Mouse (Mus musculus) lung, embryonic 14.5 days (tissue): Measurements from ENCODE around the gene Atp8b2. TPM values are rescaled to one million over a fixed set of nuclear protein-coding genes. Genes with fewer than 3 reads are reported as not detected.
A peak's percentile ranks its signal among the peaks of the same experiment; 100 is the strongest.

Source experiments
- ATAC-seq: fragments of 200-750 bp; cut with Nextera tagmentation; 2 replicates; pipeline ENCODE4 v1.8.0; 2017; ENCODE audit warnings: mild to moderate bottlenecking, moderate TSS enrichment, moderate library complexity; ENCODE audit not compliant: insufficient read depth
- DNase-seq: peaks from one replicate; pipeline ENCODE4 v3.0.0-alpha.2; 2015
- H3K27ac ChIP-seq: fragments of 300-500 bp; sonication (generic); 2 replicates; pipeline ENCODE4 v1.5.1; 2014; ENCODE audit warnings: low read depth, mild to moderate bottlenecking, moderate library complexity
- H3K27me3 ChIP-seq: fragments of 300-500 bp; sonication (generic); 2 replicates; pipeline ENCODE4 v1.6.1; 2014; ENCODE audit warnings: low read length, control low read depth; ENCODE audit not compliant: insufficient read depth
- H3K36me3 ChIP-seq: fragments of 300-500 bp; sonication (generic); 2 replicates; pipeline ENCODE4 v1.6.1; 2014; ENCODE audit warnings: control low read depth; ENCODE audit not compliant: insufficient read depth
- H3K4me1 ChIP-seq: fragments of 300-500 bp; sonication (generic); 2 replicates; pipeline ENCODE4 v1.6.1; 2014; ENCODE audit warnings: antibody characterized with exemption, control low read depth; ENCODE audit not compliant: insufficient read depth
- H3K4me2 ChIP-seq: fragments of 300-500 bp; sonication (generic); 2 replicates; pipeline ENCODE4 v1.6.1; 2014; ENCODE audit warnings: mild to moderate bottlenecking
- H3K4me3 ChIP-seq: fragments of 300-500 bp; sonication (generic); 2 replicates; pipeline ENCODE4 v1.5.1; 2014; ENCODE audit warnings: low read depth, low read length
- H3K9ac ChIP-seq: fragments of 300-500 bp; sonication (generic); 2 replicates; pipeline ENCODE4 v1.6.1; 2014
- H3K9me3 ChIP-seq: fragments of 300-500 bp; sonication (generic); 2 replicates; pipeline ENCODE4 v1.6.1; 2016; ENCODE audit warnings: low read depth, low read length, control low read depth
- CTCF ChIP-seq: IDR thresholded peaks from 2 replicates; pipeline ENCODE4 v1.5.1; 2016; ENCODE audit warnings: antibody characterized with exemption, low read depth
- WGBS: fragments of 180-500 bp; shearing (Covaris S2); extraction: QIAGEN DNeasy Blood & Tissue Kit; methylation state at CpG from one replicate; pipeline ENCODE4 v1.1.7; 2014; 5-methylcytosine and 5-hydroxymethylcytosine counted together
- microRNA-seq: library from miRNA; unstranded; fragments of <30 nt; microRNA quantifications from one replicate; pipeline ENCODE4, GENCODE M21; 2016; ENCODE audit warnings: borderline number of aligned reads
- polyA plus RNA-seq: library from polyadenylated mRNA; unstranded; fragments of >200 nt; fragmentation: Nextera tagmentation; extraction: Ambion mirVana; gene quantifications from 2 replicates; pipeline ENCODE4 v1.2.1, GENCODE M21; 2014

The Atp8b2 gene
- polyA plus RNA-seq, 1 experiment from 2014 or later, result 20.5 TPM

- H3K9me3 ChIP-seq, result no peaks in the 10 kb centered on the region
- H3K27me3 ChIP-seq, result no peaks in the 10 kb centered on the region
- no peak for ATAC-seq
- TF ChIP-seq CTCF, result no peak
- H3K9ac ChIP-seq, result no peak overlapping the region
- H3K4me2 ChIP-seq, result no peak overlapping the region
- 74% methylated on average over 5 of the region's 5 CpGs for WGBS
- no peak overlapping the region for H3K4me3 ChIP-seq
- H3K27ac ChIP-seq, result no peak overlapping the region
- H3K4me1 ChIP-seq, result no peaks in the 10 kb centered on the region
- no peak for DNase-seq
- H3K36me3 ChIP-seq, result no peaks in the 10 kb centered on the region
These were observed 70.7 kb downstream of the Atp8b2 start for GRCm38 (mm10) chr3:89892517-89893106.

- TF ChIP-seq CTCF, result no peak
- ATAC-seq (no peak), DNase-seq (no peak)
- Histone ChIP-seq H3K9me3 (no peaks in the 10 kb centered on the region), H3K27ac (no peak overlapping the region), H3K4me3 (no peak overlapping the region), H3K4me2 (no peak overlapping the region), H3K9ac (no peak overlapping the region), H3K4me1 (no peaks in the 10 kb centered on the region), H3K27me3 (no peaks in the 10 kb centered on the region), H3K36me3 (no peaks in the 10 kb centered on the region)
These were observed 71.6 kb downstream of the Atp8b2 start for GRCm38 (mm10) chr3:89891696-89892095.

GRCm38 (mm10) chr3:89889841-89890430, 73.4 kb downstream of the Atp8b2 start:
- Histone ChIP-seq H3K4me1 (no peaks in the 10 kb centered on the region), H3K27ac (no peak overlapping the region), H3K36me3 (no peaks in the 10 kb centered on the region), H3K4me2 (no peak overlapping the region), H3K9me3 (no peaks in the 10 kb centered on the region), H3K27me3 (no peaks in the 10 kb centered on the region), H3K9ac (no peak overlapping the region), H3K4me3 (no peak overlapping the region)
- no peak for TF ChIP-seq CTCF
- DNase-seq, result no peak
- no peak for ATAC-seq
- 61% methylated on average over 8 of the region's 8 CpGs for WGBS

Small RNAs within 50 kb of the gene (microRNA-seq; reads per million reads assigned to microRNA genes)
- gene Mir7669, result 3.3 reads per million, percentile 10 among the genes with 10 or more reads in this experiment

Other genes with a start within 250 kb of the Atp8b2 start
- gene Adar, start 248.5 kb downstream of the Atp8b2 start, polyA plus RNA-seq, result 12.4 and 12.8 TPM in 2 replicates
- gene Chrnb2, start 198.9 kb downstream of the Atp8b2 start, polyA plus RNA-seq, result 0.47 and 0.63 TPM in 2 replicates
- 21.7 and 22.8 TPM in 2 replicates for gene Ube2q1, start 189.9 kb downstream of the Atp8b2 start, polyA plus RNA-seq
- 11.7 and 12.1 TPM in 2 replicates for gene She, start 132.1 kb downstream of the Atp8b2 start, polyA plus RNA-seq
- gene Il6ra, start 50.3 kb downstream of the Atp8b2 start, polyA plus RNA-seq, result 1.4 and 1.7 TPM in 2 replicates
- 150 and 157 TPM in 2 replicates for gene Hax1, start 35.3 kb upstream of the Atp8b2 start, polyA plus RNA-seq
- gene 4933434E20Rik, start 88.1 kb upstream of the Atp8b2 start, polyA plus RNA-seq, result 136 and 143 TPM in 2 replicates
- 236 and 257 TPM in 2 replicates for gene Ubap2l, start 89.1 kb upstream of the Atp8b2 start, polyA plus RNA-seq
- gene Tpm3, start 109.1 kb upstream of the Atp8b2 start, polyA plus RNA-seq, result 634 and 654 TPM in 2 replicates
- gene Nup210l, start 140.6 kb upstream of the Atp8b2 start, polyA plus RNA-seq, result 0.39 and 0.58 TPM in 2 replicates